Mouse (Mus musculus) midbrain, embryonic 15.5 days (tissue): Measurements from ENCODE around the gene Nol8. TPM values are rescaled to one million over a fixed set of nuclear protein-coding genes. Genes with fewer than 3 reads are reported as not detected.

Experiments
- ATAC-seq: fragments of 200-750 bp; cut with Nextera tagmentation; replicated peaks from 2 replicates; pipeline ENCODE4 v1.8.0; 2017; ENCODE audit warnings: moderate TSS enrichment
- H3K27ac ChIP-seq: fragments of 300-500 bp; sonication (generic); 2 replicates; pipeline ENCODE4 v1.5.1; 2015; ENCODE audit warnings: mild to moderate bottlenecking, inconsistent platforms
- H3K27me3 ChIP-seq: fragments of 300-500 bp; sonication (generic); replicated peaks from 2 replicates; pipeline ENCODE4 v1.6.1; 2015; ENCODE audit warnings: inconsistent platforms
- H3K36me3 ChIP-seq: fragments of 300-500 bp; sonication (generic); replicated peaks from 2 replicates; pipeline ENCODE4 v1.6.1; 2015; ENCODE audit warnings: inconsistent platforms
- H3K4me1 ChIP-seq: fragments of 300-500 bp; sonication (generic); 2 replicates; pipeline ENCODE4 v1.6.1; 2015; ENCODE audit warnings: inconsistent platforms
- H3K4me2 ChIP-seq: fragments of 300-500 bp; sonication (generic); 2 replicates; pipeline ENCODE4 v1.6.1; 2015; ENCODE audit warnings: inconsistent platforms, mild to moderate bottlenecking, moderate library complexity
- H3K4me3 ChIP-seq: fragments of 300-500 bp; sonication (generic); 2 replicates; pipeline ENCODE4 v1.5.1; 2015; ENCODE audit warnings: mild to moderate bottlenecking, inconsistent platforms
- H3K9ac ChIP-seq: fragments of 300-500 bp; sonication (generic); 2 replicates; pipeline ENCODE4 v1.6.1; 2015; ENCODE audit warnings: mild to moderate bottlenecking, inconsistent platforms
- H3K9me3 ChIP-seq: fragments of 300-500 bp; sonication (generic); 2 replicates; pipeline ENCODE4 v1.6.1; 2016; ENCODE audit warnings: inconsistent platforms
- WGBS: fragments of 180-500 bp; shearing (Covaris S2); methylation state at CpG from one replicate; pipeline ENCODE4 v1.1.7; 2015; ENCODE audit warnings: mixed read lengths; 5-methylcytosine and 5-hydroxymethylcytosine counted together
- polyA plus RNA-seq: library from polyadenylated mRNA; unstranded; fragments of >200 nt; fragmentation: Nextera tagmentation; extraction: Ambion mirVana; gene quantifications from 2 replicates; pipeline ENCODE4 v1.2.1, GENCODE M21; 2015

Nol8 gene
- 16.1 and 19.9 TPM in 2 replicates for polyA plus RNA-seq

GRCm38 (mm10) chr13:49652481-49653179 lies at the start of gene Nol8, which contains the start of gene Cenpp:
Gene Nol8 (plus strand): TSS chr13:49653078.
Gene Cenpp (minus strand): TSS chr13:49652785.
- H3K36me3 ChIP-seq, result no peaks in the 10 kb centered on the region
- H3K27me3 ChIP-seq, result no peaks in the 10 kb centered on the region
- no peaks in the 10 kb centered on the region for H3K9me3 ChIP-seq
- under 1% methylated on average over 68 of the region's 68 CpGs for WGBS
- peak within 1 kb of the TSS; percentile 52 for H3K9ac ChIP-seq
- H3K27ac ChIP-seq, result peak within 1 kb of the TSS; percentile 49; the same call in 1 of the 2 replicates
- ATAC-seq, result peak; percentile 100
- peaks cover 15% of the 10 kb centered on the region for H3K4me1 ChIP-seq
- peak within 1 kb of the TSS; percentile 96 for H3K4me2 ChIP-seq
- peak within 1 kb of the TSS; percentile 80 for H3K4me3 ChIP-seq

DNA sequence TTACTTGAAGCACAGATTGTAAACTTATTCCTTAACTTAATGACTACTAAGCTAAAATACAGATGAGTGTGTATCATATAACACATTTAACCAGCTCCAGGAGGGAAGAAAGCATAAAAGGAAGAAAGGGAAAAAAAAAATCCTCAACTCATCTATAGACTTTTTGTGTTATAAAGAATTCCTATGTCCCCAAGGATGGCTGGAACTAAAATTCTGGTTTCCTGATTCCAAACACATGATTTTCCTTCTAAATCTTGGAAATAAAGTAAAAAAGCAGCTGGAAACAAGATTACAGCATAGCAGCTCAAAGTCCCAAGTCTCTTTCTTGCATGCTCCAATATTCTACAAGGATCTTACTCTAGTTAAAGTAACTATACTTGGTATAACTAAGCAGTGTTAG lies 49.3 kb upstream of the Nol8 start:
- no peak for ATAC-seq
- H3K36me3 ChIP-seq, result no peaks in the 10 kb centered on the region
- H3K9ac ChIP-seq, result no peak overlapping the region
- no peak overlapping the region for H3K4me2 ChIP-seq
- no peaks in the 10 kb centered on the region for H3K9me3 ChIP-seq
- no peaks in the 10 kb centered on the region for H3K27me3 ChIP-seq
- no peak overlapping the region for H3K4me3 ChIP-seq
- no peak overlapping the region for H3K27ac ChIP-seq
- H3K4me1 ChIP-seq, result no peaks in the 10 kb centered on the region

- Histone ChIP-seq H3K36me3 (no peaks in the 10 kb centered on the region), H3K4me3 (no peak within 1 kb of the TSS), H3K27me3 (no peaks in the 10 kb centered on the region), H3K4me1 (no peaks in the 10 kb centered on the region), H3K9ac (no peak within 1 kb of the TSS), H3K9me3 (no peaks in the 10 kb centered on the region), H3K4me2 (no peak within 1 kb of the TSS), H3K27ac (no peak within 1 kb of the TSS)
- 73% methylated on average over 4 of the region's 4 CpGs for WGBS
- ATAC-seq, result no peak
Observed at GRCm38 (mm10) chr13:49607714-49608113, 45.2 kb upstream of the Nol8 start, which contains the start of gene Ogn. Gene Ogn (plus strand): TSS chr13:49608046.

- Histone ChIP-seq H3K9ac (no peak overlapping the region), H3K9me3 (no peaks in the 10 kb centered on the region), H3K4me1 (no peaks in the 10 kb centered on the region), H3K36me3 (no peaks in the 10 kb centered on the region), H3K4me2 (no peak overlapping the region), H3K27me3 (no peaks in the 10 kb centered on the region), H3K27ac (no peak overlapping the region), H3K4me3 (no peak overlapping the region)
- no peak for ATAC-seq
- 83% methylated on average over 4 of the region's 4 CpGs for WGBS
Observed at GRCm38 (mm10) chr13:49608589-49609322, 44.1 kb upstream of the Nol8 start.

GRCm38 (mm10) chr13:49617021-49617420 lies 35.9 kb upstream of the Nol8 start:
- no peak overlapping the region for H3K9ac ChIP-seq
- no peak overlapping the region for H3K4me2 ChIP-seq
- no peak overlapping the region for H3K4me3 ChIP-seq
- H3K27me3 ChIP-seq, result no peaks in the 10 kb centered on the region
- 96% methylated on average over 3 of the region's 3 CpGs for WGBS
- H3K27ac ChIP-seq, result no peak overlapping the region
- no peaks in the 10 kb centered on the region for H3K9me3 ChIP-seq
- no peaks in the 10 kb centered on the region for H3K4me1 ChIP-seq
- ATAC-seq, result no peak
- no peaks in the 10 kb centered on the region for H3K36me3 ChIP-seq

- no peak for ATAC-seq
- Histone ChIP-seq H3K4me3 (no peak overlapping the region), H3K9ac (no peak overlapping the region), H3K9me3 (no peaks in the 10 kb centered on the region), H3K27ac (no peak overlapping the region), H3K4me2 (no peak overlapping the region), H3K27me3 (no peaks in the 10 kb centered on the region), H3K36me3 (no peaks in the 10 kb centered on the region), H3K4me1 (no peaks in the 10 kb centered on the region)
Observed at GRCm38 (mm10) chr13:49618365-49618764, 34.5 kb upstream of the Nol8 start.

DNA sequence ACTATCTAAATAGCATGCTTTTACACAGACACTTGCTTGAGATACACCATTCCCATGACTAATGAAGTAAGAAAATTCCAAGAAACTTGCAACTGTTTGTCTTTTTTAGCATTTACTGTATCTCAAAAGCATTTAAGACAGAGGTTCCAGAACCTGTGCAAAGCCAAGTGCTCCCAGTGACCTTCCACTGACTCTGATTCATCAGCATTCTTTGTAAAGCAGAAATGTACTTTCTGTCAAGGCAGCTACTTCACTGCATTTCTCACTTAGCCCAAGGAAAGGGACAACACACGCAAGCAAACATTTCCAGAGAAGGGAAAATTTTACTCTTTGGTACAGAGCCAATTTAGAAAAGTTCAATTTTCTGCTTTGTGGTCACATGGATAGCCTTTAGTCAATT lies 29.7 kb upstream of the Nol8 start:
- WGBS, result 87% methylated on average over 1 of the region's 1 CpGs
- ATAC-seq, result no peak
- Histone ChIP-seq H3K4me1 (no peaks in the 10 kb centered on the region), H3K36me3 (no peaks in the 10 kb centered on the region), H3K9me3 (no peaks in the 10 kb centered on the region), H3K27me3 (no peaks in the 10 kb centered on the region), H3K9ac (no peak overlapping the region), H3K4me3 (no peak overlapping the region), H3K4me2 (no peak overlapping the region), H3K27ac (no peak overlapping the region)

- Histone ChIP-seq H3K27ac (no peak overlapping the region), H3K4me2 (no peak overlapping the region), H3K4me3 (no peak overlapping the region), H3K9ac (no peak overlapping the region), H3K27me3 (no peaks in the 10 kb centered on the region), H3K9me3 (no peaks in the 10 kb centered on the region), H3K4me1 (no peaks in the 10 kb centered on the region), H3K36me3 (no peaks in the 10 kb centered on the region)
- ATAC-seq, result no peak
Observed at GRCm38 (mm10) chr13:49628167-49628566, 24.7 kb upstream of the Nol8 start.

DNA sequence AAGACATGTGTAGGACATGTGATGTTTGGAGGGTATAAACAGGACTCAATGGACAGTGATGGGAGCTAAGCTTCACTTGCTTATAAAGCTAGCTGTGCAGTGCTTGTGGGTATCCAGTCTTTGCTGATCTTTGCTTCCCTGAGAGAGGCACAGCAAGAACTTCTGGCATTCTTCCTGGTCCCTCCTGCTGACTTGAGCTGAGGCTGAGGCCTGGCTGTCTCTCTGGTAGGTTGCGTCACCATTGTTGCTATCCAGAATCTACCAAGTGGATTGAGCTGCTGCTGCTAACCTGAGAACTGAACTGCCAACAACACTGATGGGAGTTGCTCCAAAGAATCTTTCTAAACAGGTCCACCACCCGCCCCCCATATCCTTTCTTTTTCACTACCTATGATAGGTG lies 23.8 kb upstream of the Nol8 start:
- WGBS, result 85% methylated on average over 2 of the region's 2 CpGs
- no peak for ATAC-seq

DNA sequence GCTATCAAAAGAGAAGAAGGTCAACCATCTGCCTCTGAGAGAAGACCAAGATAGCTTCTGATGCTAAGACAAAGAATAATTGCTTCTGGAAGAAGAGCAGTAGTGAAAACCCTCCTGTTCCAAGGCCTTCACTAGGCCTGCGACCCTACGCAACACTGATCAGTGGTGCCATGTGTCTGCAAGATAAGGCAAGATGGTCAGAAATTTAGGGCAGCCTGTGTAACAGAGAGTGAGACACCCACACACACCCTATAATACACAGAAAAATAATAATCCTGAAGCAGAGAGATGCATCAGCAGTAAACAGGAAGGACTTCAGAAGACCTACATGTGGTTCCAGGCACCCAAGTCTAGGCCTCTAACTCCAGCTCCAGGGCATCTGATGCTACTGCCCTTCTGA lies 12.9 kb upstream of the Nol8 start:
- no peak for ATAC-seq
- WGBS, result 89% methylated on average over 2 of the region's 2 CpGs

More for the DNA sequence above, 23.8 kb upstream of the Nol8 start:
- no peak overlapping the region for H3K9ac ChIP-seq
- H3K4me3 ChIP-seq, result no peak overlapping the region
- no peaks in the 10 kb centered on the region for H3K4me1 ChIP-seq
- no peaks in the 10 kb centered on the region for H3K9me3 ChIP-seq
- no peaks in the 10 kb centered on the region for H3K27me3 ChIP-seq
- H3K27ac ChIP-seq, result no peak overlapping the region
- no peaks in the 10 kb centered on the region for H3K36me3 ChIP-seq
- no peak overlapping the region for H3K4me2 ChIP-seq

GRCm38 (mm10) chr13:49642650-49643049 lies 10.2 kb upstream of the Nol8 start:
- ATAC-seq, result no peak
- 80% methylated on average over 6 of the region's 6 CpGs for WGBS
- no peaks in the 10 kb centered on the region for H3K4me1 ChIP-seq

More for the DNA sequence above, 12.9 kb upstream of the Nol8 start:
- Histone ChIP-seq H3K4me3 (no peak overlapping the region), H3K27me3 (no peaks in the 10 kb centered on the region), H3K9me3 (no peaks in the 10 kb centered on the region), H3K9ac (no peak overlapping the region), H3K27ac (no peak overlapping the region), H3K4me2 (no peak overlapping the region), H3K36me3 (no peaks in the 10 kb centered on the region), H3K4me1 (no peaks in the 10 kb centered on the region)

DNA sequence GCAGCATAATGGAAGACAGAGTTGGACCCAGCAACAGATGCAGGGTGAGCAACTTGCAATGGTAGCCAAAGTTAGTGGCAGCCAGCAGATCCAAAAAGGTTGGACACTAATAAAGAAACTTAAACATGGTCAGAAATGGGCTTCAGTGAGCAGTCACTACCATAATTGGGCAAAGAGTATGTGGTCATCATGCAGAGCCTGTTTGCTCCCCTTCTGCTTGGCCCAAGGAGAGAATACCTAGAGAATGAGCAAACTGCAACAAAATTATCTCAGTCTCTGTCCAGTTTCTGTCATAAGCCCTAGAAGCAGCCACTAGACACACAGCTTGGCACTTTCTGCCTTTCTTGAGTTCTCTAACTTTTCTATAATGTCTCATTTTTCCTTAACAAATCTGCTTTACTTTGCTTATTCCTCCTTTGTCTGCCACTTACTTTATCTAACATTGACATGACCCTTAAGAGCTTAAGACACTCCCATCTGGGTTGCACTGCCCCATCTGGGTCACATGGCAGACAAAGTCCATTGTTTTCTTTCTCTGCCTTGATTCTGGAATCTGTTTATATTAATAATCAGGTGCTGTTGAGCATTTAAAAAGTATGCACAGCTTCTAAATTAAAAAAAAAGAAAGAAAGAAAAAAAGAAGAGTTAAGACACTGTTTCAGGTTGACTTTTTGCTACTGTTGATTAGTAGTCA lies 9.1 kb upstream of the Nol8 start:
- Histone ChIP-seq H3K4me1 (no peaks in the 10 kb centered on the region), H3K4me3 (no peak overlapping the region), H3K4me2 (no peak overlapping the region), H3K27me3 (no peaks in the 10 kb centered on the region), H3K9me3 (no peaks in the 10 kb centered on the region), H3K9ac (no peak overlapping the region), H3K36me3 (no peaks in the 10 kb centered on the region), H3K27ac (no peak overlapping the region)
- ATAC-seq, result no peak

More at GRCm38 (mm10) chr13:49642650-49643049, 10.2 kb upstream of the Nol8 start:
- H3K9me3 ChIP-seq, result no peaks in the 10 kb centered on the region
- H3K4me3 ChIP-seq, result no peak overlapping the region
- H3K4me2 ChIP-seq, result no peak overlapping the region
- no peak overlapping the region for H3K27ac ChIP-seq
- no peaks in the 10 kb centered on the region for H3K27me3 ChIP-seq
- H3K9ac ChIP-seq, result no peak overlapping the region
- H3K36me3 ChIP-seq, result no peaks in the 10 kb centered on the region
